Mouse (Mus musculus): ENCODE measurements around the gene Arhgap11a. TPM values are rescaled to one million over a fixed set of nuclear protein-coding genes. Genes with fewer than 3 reads are reported as not detected.

Arhgap11a gene
- total RNA-seq (2014; rRNA removed) (1.8 and 2.7 TPM in 2 replicates), polyA plus RNA-seq (2015; fragmentation: Nextera tagmentation; extraction: Ambion mirVana) (3.6 and 5.2 TPM in 2 replicates)

- TF ChIP-seq CTCF (IDR thresholded peaks at IDR 0.05; ENCODE audit: low read depth) = no peak
- under 1% methylated on average over 48 of the region's 48 CpGs for WGBS
- Histone ChIP-seq H3K9ac (peak within 1 kb of the TSS; percentile 59), H3K4me1 (ENCODE audit: insufficient read depth) (no peaks in the 10 kb centered on the region), H3K36me3 (ENCODE audit: insufficient read depth) (no peaks in the 10 kb centered on the region), H3K27me3 (ENCODE audit: insufficient read depth, low read length) (no peaks in the 10 kb centered on the region), H3K4me3 (ENCODE audit: low read depth, low read length) (peak within 1 kb of the TSS; percentile 77), H3K4me2 (ENCODE audit: low read depth) (peak within 1 kb of the TSS; percentile 94), H3K27ac (ENCODE audit: low read depth, low read length) (peak within 1 kb of the TSS; percentile 89), H3K9me3 (ENCODE audit: low read length) (no peaks in the 10 kb centered on the region)
- ATAC-seq (peak; percentile 97), DNase-seq (peak; percentile 97)
Measured at GRCm38 (mm10) chr2:113848245-113849121, at the start of gene Arhgap11a. Gene Arhgap11a (minus strand): TSS chr2:113848661.

DNA sequence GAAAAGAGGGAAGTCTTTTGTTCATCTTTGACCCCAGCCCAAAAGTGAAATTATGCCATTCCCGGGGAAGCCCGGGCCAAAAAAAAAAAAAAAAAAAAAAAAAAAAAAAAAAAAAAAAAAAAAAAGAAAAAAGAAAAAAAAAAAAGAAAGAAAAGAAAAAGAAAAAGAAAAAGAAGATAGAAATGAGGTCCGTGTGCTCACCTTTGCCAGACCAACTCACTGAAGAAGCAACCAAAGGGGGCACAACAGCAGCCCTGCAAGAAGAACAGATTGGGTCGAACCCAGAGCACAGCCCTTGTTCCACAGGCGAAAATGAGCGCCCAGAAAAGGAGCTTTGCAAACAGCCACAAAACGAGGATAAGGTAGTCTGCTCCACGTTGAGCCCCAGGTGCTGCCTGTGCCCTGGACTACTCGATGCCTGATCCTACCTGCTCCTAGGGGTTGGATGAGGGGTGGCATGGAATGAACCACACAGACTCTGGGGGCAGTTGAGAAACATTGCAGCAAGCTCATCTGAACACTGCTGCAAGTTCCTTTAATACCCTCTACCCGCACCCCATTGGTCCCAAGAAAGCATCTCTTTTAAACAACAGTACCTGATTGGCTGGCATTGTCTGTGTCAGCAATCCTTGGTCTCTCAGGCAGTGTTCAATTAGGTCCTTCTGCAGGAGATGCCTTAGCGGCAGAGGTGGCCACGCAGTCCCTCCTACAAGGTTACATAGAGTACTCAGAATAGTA is 45.1 kb upstream of the Arhgap11a start:
- H3K27ac ChIP-seq (ENCODE audit: low read depth, low read length) = no peak overlapping the region
- no peaks in the 10 kb centered on the region for H3K36me3 ChIP-seq (ENCODE audit: insufficient read depth)
- H3K9me3 ChIP-seq (ENCODE audit: low read length) = no peaks in the 10 kb centered on the region
- no peak for ATAC-seq
- TF ChIP-seq CTCF (IDR thresholded peaks at IDR 0.05; ENCODE audit: low read depth) = no peak
- WGBS = 80% methylated on average over 10 of the region's 12 CpGs
- no peak overlapping the region for H3K9ac ChIP-seq
- no peaks in the 10 kb centered on the region for H3K4me1 ChIP-seq (ENCODE audit: insufficient read depth)
- no peak for DNase-seq
- H3K4me2 ChIP-seq (ENCODE audit: low read depth) = no peak overlapping the region
- no peak overlapping the region for H3K4me3 ChIP-seq (ENCODE audit: low read depth, low read length)
- no peaks in the 10 kb centered on the region for H3K27me3 ChIP-seq (ENCODE audit: insufficient read depth, low read length)

- Histone ChIP-seq H3K4me3 (ENCODE audit: low read depth, low read length) (no peak overlapping the region), H3K9ac (no peak overlapping the region)
- no peak for ATAC-seq
Measured at GRCm38 (mm10) chr2:113887166-113887565, 38.7 kb upstream of the Arhgap11a start.

GRCm38 (mm10) chr2:113886061-113886460 is 37.6 kb upstream of the Arhgap11a start:
- H3K9ac ChIP-seq = no peak overlapping the region
- WGBS = 65% methylated on average over 1 of the region's 1 CpGs
- H3K4me1 ChIP-seq (ENCODE audit: insufficient read depth) = no peaks in the 10 kb centered on the region
- no peak overlapping the region for H3K4me2 ChIP-seq (ENCODE audit: low read depth)
- ATAC-seq (no peak), DNase-seq (no peak)
- H3K36me3 ChIP-seq (ENCODE audit: insufficient read depth) = no peaks in the 10 kb centered on the region
- no peak overlapping the region for H3K27ac ChIP-seq (ENCODE audit: low read depth, low read length)
- H3K4me3 ChIP-seq (ENCODE audit: low read depth, low read length) = no peak overlapping the region
- H3K27me3 ChIP-seq (ENCODE audit: insufficient read depth, low read length) = no peaks in the 10 kb centered on the region
- TF ChIP-seq CTCF (IDR thresholded peaks at IDR 0.05; ENCODE audit: low read depth) = no peak
- no peaks in the 10 kb centered on the region for H3K9me3 ChIP-seq (ENCODE audit: low read length)

More at GRCm38 (mm10) chr2:113887166-113887565, 38.7 kb upstream of the Arhgap11a start:
- no peak for TF ChIP-seq CTCF (IDR thresholded peaks at IDR 0.05; ENCODE audit: low read depth)
- Histone ChIP-seq H3K4me1 (ENCODE audit: insufficient read depth) (no peaks in the 10 kb centered on the region), H3K27ac (ENCODE audit: low read depth, low read length) (no peak overlapping the region), H3K36me3 (ENCODE audit: insufficient read depth) (no peaks in the 10 kb centered on the region), H3K9me3 (ENCODE audit: low read length) (no peaks in the 10 kb centered on the region), H3K27me3 (ENCODE audit: insufficient read depth, low read length) (no peaks in the 10 kb centered on the region), H3K4me2 (ENCODE audit: low read depth) (no peak overlapping the region)
- 70% methylated on average over 4 of the region's 4 CpGs for WGBS
- DNase-seq = no peak

DNA sequence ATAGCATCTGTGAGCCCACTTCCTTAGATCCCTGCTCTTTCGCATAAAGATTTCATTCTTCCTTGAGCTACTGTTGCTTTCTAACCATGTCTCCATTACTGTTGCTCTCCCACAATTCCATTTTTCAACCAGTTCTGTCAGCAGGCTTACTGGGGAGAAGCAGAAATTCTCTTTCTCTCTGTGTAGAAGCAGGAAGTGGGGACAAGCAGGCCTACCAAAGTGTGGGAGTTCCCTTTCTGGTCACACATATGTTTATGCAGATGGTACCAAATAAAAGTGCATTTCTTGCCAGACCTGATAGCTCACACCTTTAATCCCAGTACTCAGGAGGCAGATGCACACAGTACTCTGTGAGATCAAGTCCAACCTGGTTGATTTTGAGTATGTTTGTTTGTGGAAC is 21.7 kb upstream of the Arhgap11a start:
- no peaks in the 10 kb centered on the region for H3K36me3 ChIP-seq (ENCODE audit: insufficient read depth)
- H3K4me2 ChIP-seq (ENCODE audit: low read depth) = no peak overlapping the region
- no peak for ATAC-seq
- H3K4me1 ChIP-seq (ENCODE audit: insufficient read depth) = no peaks in the 10 kb centered on the region
- WGBS = 97% methylated on average over 1 of the region's 1 CpGs
- H3K9me3 ChIP-seq (ENCODE audit: low read length) = no peaks in the 10 kb centered on the region
- DNase-seq = no peak
- H3K4me3 ChIP-seq (ENCODE audit: low read depth, low read length) = no peak overlapping the region
- no peak overlapping the region for H3K27ac ChIP-seq (ENCODE audit: low read depth, low read length)
- TF ChIP-seq CTCF (IDR thresholded peaks at IDR 0.05; ENCODE audit: low read depth) = no peak
- H3K9ac ChIP-seq = no peak overlapping the region
- H3K27me3 ChIP-seq (ENCODE audit: insufficient read depth, low read length) = no peaks in the 10 kb centered on the region; the same call in 1 of the 2 replicates

DNA sequence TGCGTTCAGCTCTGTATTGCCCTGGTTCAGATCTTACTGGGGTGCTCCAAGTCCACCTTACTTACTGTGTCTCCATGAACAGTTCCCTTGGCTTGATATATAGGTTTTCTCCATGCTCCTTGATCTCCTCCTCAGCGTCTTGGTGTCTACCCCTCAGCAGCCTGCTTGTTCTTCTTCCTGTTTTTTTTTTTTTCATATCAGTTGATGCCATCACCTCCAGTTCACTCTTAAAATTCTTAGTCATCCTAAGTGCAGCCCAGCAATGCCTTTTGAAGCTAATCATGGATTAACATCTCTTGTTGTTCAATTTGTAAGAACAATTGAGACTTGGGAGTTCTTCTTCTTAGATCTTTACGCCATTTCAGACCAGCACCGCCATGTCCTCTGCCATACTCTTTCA is 19.9 kb upstream of the Arhgap11a start:
- Histone ChIP-seq H3K4me3 (ENCODE audit: low read depth, low read length) (no peak overlapping the region), H3K27me3 (ENCODE audit: insufficient read depth, low read length) (no peaks in the 10 kb centered on the region; the same call in 1 of the 2 replicates), H3K4me2 (ENCODE audit: low read depth) (no peak overlapping the region), H3K27ac (ENCODE audit: low read depth, low read length) (no peak overlapping the region), H3K9ac (no peak overlapping the region), H3K36me3 (ENCODE audit: insufficient read depth) (no peaks in the 10 kb centered on the region), H3K4me1 (ENCODE audit: insufficient read depth) (no peaks in the 10 kb centered on the region), H3K9me3 (ENCODE audit: low read length) (no peaks in the 10 kb centered on the region)
- WGBS = 83% methylated on average over 4 of the region's 4 CpGs
- TF ChIP-seq CTCF (IDR thresholded peaks at IDR 0.05; ENCODE audit: low read depth) = no peak
- ATAC-seq (no peak), DNase-seq (no peak)
